Mouse (Mus musculus) v-Abl transformed pro-B cells (cell line): ENCODE results near the gene Sema4g.

Experiments used
- in situ Hi-C, 2 experiments: fragments of 400-800 bp; cut with MboI; formaldehyde crosslinking; loops; one replicate each; pipeline ENCODE4 v1.15.1; 2025; ENCODE audit not compliant: unreplicated experiment in 2 of 2

The Sema4g gene

GRCm38 (mm10) chr19:44999647-45000046 lies 10.7 kb downstream of the Sema4g start:
- in situ Hi-C loops = loop anchor here in 1 of 2 experiments (25.0 kb wide), 1 partner anchor 1312 kb away; the partner anchor contains the start of gene Entpd7

GRCm38 (mm10) chr19:45002301-45002700 lies 13.4 kb downstream of the Sema4g start:
- in situ Hi-C loops = loop anchor here in 1 of 2 experiments (25.0 kb wide), 1 partner anchor 1315 kb away; the partner anchor contains the start of gene Entpd7

- in situ Hi-C loops = loop anchor here in 1 of 2 experiments (25.0 kb wide), 1 partner anchor 1317 kb away; the partner anchor contains the start of gene Entpd7
Observed at GRCm38 (mm10) chr19:45003740-45004516, 15.0 kb downstream of the Sema4g start.

- in situ Hi-C loops = loop anchor here in 1 of 2 experiments (25.0 kb wide), 1 partner anchor 1318 kb away; the partner anchor contains the start of gene Entpd7
Observed at GRCm38 (mm10) chr19:45005444-45005843, 16.5 kb downstream of the Sema4g start, which contains the start of gene Twnk. TSS of gene Twnk (plus strand) at chr19:45005663.

DNA sequence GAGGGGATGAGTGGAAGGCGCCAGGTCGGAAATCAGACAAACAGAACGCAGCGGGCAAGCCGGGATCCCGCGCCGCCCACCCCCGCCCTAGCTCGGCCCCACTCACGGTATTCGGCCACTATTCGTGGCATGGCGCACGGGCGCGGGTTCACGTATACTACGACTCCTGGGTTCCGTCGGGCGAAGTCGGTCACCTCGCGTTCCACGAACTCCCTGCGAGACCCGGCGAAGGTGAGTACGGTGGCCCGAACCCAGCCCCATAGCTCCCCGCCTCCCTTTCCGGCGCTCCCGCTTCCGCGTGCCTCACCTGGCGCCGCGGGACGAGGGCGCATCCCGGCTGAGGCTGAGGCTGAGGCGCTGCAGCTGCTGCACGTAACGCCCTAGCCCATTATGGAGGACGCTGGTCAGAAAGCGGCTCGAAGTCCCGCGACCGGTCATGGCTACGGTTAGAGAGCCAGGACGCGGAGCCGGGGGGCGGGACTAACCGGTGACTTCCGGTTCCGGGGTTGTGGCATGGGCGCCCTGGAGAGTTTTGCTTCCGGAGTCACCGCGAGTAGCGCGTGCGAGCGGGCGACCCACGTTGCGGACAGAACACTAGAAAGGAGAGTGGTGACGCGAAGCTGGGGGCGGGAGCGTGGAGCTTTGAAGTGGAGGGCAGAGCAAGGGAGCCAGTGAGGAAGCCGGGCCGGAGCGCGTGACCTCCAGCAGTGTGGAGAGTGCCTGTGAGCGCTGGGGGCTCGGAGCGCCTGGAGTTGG lies 17.2 kb downstream of the Sema4g start, which contains the start of gene Mrpl43:
Mrpl43 (minus strand) TSS at position 486 of the 756 bp plus-strand sequence.
- in situ Hi-C loops = loop anchor here in 1 of 2 experiments (25.0 kb wide), 1 partner anchor 1319 kb away; the partner anchor contains the start of gene Entpd7

- in situ Hi-C loops = loop anchor here in 1 of 2 experiments (25.0 kb wide), 1 partner anchor 1320 kb away; the partner anchor contains the start of gene Entpd7
Observed at GRCm38 (mm10) chr19:45007021-45007420, 18.1 kb downstream of the Sema4g start.

DNA sequence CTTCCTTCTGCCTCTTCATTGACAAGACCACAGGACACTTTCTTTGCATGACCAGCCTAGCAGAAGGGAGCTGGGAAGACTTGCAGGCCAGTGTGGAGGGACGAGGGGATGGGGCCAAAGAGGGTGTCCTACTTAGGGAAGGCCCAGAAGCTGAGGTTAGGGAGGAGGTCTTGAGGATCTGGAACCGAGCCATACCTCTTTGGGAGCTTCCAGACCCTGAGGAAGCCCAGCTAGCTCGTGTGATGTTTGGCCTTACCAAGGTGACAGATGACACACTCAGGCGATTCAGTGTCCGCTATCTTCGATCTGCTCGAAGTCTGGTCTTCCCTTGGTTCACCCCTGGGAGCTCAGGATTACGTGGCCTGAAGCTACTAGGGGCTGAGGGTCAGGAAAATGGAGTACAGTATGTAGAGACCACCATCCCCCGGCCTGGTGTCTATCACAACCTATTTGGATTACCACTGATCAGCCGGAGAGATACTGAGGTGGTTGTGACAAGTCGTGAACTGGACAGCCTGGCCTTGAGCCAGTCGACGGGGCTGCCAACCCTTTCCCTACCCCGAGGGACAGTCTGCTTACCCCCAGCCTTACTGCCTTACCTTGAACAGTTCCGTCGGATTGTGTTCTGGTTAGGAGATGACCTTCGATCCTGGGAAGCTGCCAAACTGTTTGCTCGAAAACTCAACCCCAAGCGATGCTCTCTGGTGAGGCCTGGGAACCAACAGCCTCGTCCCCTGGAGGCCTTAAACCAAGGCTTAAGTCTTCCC lies 18.7 kb downstream of the Sema4g start:
- in situ Hi-C loops = loop anchor here in 1 of 2 experiments (25.0 kb wide), 1 partner anchor 1320 kb away; the partner anchor contains the start of gene Entpd7

GRCm38 (mm10) chr19:45010646-45011045 lies 21.7 kb downstream of the Sema4g start:
- in situ Hi-C loops = loop anchor here in 1 of 2 experiments (25.0 kb wide), 1 partner anchor 1323 kb away; the partner anchor contains the start of gene Entpd7

DNA sequence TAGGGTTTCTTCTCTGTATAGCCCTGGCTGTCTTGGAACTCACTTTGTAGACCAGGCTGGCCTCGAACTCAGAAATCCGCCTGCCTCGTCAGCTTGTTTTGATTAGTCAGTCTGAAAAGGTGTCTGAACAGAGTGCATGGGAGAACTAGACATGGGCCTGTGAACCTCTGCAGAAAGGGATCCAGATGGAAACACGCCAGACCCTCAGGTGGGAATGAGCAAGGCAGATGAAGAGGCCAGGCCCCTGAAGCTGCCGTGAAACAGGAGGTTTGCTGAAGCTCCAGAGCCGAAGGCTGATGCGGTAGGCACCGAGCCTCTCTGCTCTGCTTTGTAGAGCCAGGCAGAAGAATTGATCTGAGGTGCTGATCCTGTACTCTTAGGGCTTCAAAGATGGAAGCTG lies 23.3 kb downstream of the Sema4g start:
- in situ Hi-C loops = loop anchor here in 1 of 2 experiments (25.0 kb wide), 1 partner anchor 1325 kb away; the partner anchor contains the start of gene Entpd7

GRCm38 (mm10) chr19:45012636-45013035 lies 23.7 kb downstream of the Sema4g start:
- in situ Hi-C loops = loop anchor here in 1 of 2 experiments (25.0 kb wide), 1 partner anchor 1325 kb away; the partner anchor contains the start of gene Entpd7

DNA sequence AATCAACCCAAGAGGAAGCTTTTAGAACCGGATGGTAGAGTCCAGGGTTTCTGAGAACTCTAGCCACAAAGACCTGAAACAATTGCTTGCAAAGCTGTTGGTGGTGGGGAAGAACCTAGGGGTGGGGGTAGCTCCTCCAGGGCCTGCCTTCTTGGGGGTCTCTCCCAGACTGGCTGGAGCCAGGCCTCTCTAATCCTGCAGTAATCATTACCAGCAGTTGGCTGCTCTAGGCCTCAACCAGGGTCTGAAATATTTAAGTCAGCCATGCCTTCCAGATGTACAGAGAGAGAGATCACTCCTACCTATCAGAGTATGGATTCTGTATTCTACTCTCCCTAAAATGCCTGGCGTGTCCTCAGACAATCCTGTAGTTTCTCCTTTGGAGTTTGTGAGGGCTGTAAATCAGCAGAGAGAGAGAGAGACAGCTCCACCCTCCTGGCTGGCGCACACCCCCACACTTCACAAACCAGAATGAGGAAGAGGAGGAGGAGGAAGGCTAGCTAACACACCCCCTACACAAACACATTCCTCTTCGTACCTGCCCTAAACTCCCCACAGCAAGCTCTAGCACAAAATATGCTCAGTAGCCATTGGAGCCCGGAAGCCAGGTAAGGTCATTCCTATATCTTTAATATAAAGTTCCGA lies 24.8 kb downstream of the Sema4g start:
- in situ Hi-C loops = loop anchor here in 1 of 2 experiments (25.0 kb wide), 1 partner anchor 1326 kb away; the partner anchor contains the start of gene Entpd7

DNA sequence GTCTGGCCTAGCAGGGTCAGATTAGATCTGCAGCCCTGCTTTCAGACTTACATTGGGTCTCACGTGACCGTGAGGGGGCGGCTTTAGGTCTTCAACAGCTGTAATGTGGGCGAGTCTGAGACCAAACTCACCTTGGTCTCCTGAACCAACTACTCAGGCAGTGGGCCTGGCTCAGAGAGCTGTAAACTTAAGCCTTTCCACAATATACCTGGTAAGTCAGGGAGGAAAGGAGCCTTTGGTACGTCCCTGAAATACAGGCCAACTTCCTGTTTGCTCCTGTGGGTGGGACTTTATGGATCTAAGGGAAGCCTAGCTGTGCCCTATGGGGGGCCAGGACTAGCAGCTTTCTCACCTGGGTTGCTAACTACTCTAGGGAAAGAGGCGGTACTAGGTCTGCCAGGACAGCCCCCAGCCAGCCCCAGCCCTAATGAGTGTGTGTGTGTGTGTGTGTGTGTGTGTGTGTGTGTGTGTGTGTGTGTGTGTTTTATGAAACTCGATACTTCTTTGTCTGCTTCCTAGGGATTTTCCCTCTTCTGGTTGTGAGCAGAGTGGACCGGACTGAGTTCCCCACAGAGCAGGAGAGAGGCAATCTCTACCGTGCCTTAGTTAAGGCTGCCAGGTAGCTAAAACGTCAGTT lies 25.6 kb downstream of the Sema4g start, which contains the start of gene Lzts2:
Lzts2 (plus strand) TSS at position 80 of the 637 bp plus-strand sequence.
- in situ Hi-C loops = loop anchor here in 1 of 2 experiments (25.0 kb wide), 1 partner anchor 1327 kb away; the partner anchor contains the start of gene Entpd7

DNA sequence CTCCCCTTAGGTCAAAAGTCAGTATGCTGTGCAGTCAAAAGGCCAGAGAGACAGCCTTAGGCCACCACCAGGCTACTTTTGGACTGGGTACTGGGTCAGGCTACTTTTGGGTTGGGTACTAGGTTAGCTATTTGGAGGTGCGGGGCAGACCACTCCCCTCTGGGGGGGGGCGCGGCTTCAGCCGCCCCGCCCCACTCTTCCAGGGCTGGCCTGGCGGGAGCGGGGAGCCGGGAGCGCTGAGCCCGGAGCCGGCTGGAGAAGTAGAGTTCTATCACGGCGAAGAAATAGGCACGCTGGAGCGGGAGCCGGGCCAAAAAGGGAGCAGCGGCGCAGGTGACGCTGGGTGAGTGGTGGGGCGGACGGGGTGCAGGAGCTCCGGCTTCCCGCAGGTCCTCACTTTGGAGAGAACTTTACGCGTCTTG lies 26.1 kb downstream of the Sema4g start:
- in situ Hi-C loops = loop anchor here in 1 of 2 experiments (25.0 kb wide), 1 partner anchor 1328 kb away; the partner anchor contains the start of gene Entpd7

DNA sequence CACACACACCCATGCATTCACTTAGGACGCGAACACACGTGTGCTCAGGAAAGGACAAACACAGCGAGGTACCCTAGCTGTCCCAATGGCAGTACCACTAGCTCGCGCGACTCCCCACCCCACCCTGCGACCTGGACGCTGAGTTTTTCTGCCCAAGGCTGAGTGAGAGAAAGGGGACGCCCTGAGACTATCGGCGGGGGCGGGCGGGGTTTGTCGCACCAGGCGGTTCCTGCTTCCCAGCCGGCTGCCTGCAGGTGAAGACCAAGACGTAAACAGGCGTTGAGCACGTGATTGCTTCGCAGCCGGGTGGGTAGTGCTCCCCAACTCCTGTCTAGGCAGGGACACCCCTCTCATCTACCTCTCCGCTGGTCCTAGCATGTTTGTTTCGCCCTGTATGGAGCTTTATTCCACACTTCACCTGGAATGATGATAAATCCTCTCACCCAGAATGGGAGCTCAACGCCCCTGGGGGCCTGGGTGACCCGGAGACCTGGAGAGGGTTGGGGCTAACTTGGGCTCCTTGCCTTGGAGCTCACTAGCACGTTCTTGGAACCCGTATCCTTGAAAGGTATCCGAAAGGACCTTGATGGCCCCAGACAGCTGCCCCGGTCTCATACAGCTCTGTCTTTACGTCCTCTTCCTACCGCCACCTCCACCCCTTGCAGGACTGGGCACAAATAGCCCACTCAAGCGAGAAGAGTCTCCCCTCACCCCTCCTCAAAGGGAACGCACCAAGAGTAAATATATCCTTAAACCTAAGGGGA lies 26.8 kb downstream of the Sema4g start:
- in situ Hi-C loops = loop anchor here in 1 of 2 experiments (25.0 kb wide), 1 partner anchor 1328 kb away; the partner anchor contains the start of gene Entpd7

DNA sequence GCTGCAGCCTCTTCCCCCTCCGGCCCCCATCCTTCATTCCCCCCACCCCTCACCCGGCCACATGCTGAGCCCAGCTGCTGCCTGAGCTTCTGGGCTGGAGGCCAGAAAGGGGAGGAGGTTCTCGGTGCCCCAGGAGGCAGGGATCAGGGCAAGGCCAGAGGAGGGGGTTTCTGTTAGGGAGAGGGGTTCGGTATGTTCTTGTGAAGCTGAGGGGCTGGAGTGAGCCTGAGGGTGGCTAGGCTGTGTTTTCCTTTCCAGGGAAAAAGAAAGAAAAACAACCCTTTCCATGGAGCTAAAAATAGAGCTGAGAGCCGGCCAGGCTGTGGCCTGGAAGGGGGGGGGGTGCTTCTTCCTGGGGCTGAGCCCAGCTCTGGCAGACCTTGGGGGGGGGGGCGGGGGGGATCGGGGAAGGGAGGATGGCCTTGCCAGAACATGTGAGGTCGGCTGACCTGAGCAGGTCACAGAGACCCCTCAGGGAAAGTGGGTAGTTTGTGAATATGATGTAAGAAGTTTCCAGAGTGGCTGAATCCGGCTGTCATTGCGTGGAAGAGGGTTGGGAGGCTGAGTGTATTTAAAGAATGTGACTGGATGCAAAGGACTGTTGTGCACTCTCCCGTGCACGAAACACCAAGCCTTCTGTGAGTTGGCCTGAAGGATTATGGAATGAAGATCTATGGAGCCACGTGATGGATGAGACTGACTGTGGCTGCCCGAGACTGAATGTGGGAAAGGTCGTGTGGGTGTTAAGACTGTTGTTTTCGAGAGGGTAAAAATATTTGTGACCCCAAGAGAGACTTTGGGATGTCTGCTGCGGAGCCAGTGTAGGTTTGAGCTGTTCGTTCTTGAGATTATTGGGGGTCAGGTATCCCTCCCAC lies 27.7 kb downstream of the Sema4g start:
- in situ Hi-C loops = loop anchor here in 1 of 2 experiments (25.0 kb wide), 1 partner anchor 1329 kb away; the partner anchor contains the start of gene Entpd7

DNA sequence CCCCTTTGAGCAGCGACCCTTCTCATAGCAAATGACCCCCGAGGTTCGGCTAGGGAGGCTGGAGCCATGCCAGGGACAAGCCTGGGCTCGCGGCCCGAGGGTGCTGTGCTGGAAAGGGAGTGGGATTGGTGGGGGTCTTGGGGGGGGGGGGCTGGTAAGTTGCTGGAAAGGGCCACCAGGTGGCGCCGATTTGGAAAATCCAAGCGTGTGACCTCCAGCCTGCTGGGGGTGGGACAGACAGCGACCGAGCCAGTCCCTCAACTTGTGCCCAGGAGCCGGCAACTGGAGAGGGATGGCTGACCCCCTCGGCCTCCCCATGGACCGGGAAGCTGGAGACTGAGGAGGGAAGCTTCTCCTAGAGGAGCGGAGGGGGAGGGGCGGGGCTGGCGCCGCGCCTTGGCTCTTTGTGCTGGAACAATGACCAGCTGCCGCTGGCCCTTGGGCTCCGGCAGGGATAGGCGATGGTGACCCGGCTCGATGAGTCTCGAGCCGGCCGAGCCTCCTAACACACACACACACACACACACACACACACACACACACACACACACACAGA lies 28.4 kb downstream of the Sema4g start:
- in situ Hi-C loops = loop anchor here in 1 of 2 experiments (25.0 kb wide), 1 partner anchor 1330 kb away; the partner anchor contains the start of gene Entpd7
